8 mouse cellular contexts compared by ENCODE assay signal in the genomic region with DNA sequence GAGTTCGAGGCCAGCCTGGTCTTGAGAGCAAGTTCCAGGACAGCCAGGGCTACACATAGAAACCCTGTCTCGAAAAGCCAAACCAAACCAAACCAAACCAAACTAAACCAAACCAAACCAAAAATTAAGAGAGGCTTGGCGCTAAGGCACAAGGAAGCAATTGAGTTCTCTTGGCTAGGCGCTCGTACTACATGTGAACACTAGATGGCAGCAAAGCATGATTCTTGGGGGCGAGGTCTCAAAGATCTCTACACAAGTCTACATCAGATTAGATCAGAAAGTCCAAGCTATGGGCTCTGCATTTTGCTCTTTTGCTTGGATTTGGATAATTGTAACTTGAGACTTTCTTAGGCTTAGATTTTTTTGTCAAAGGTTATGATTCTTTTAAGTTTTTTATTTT. TPM values are rescaled to one million over a fixed set of nuclear protein-coding genes. Genes with fewer than 3 reads are reported as not detected.
A peak's percentile ranks its signal among the peaks of the same experiment; 100 is the strongest.
DNase-seq lines count a peak whose midpoint lies in the region; ATAC-seq lines count a peak whose summit lies in the region.

No protein-coding gene starts in this region.

- no peak overlapping the region for H3K4me3 ChIP-seq in embryonic facial prominence, embryonic 10.5 days
- H3K4me3 ChIP-seq in hindbrain, embryonic 15.5 days = no peak overlapping the region
- no peak overlapping the region for H3K4me3 ChIP-seq in midbrain, embryonic 16.5 days (ENCODE audit: low read depth, low read length)

- H3K4me2 ChIP-seq in hindbrain, embryonic 15.5 days = no peak overlapping the region
- no peak overlapping the region for H3K4me2 ChIP-seq in midbrain, embryonic 16.5 days (ENCODE audit: low read length)

- no peak overlapping the region for H3K27ac ChIP-seq in embryonic facial prominence, embryonic 10.5 days (replicated peaks)
- no peak overlapping the region for H3K27ac ChIP-seq in hindbrain, embryonic 15.5 days (replicated peaks)
- no peak overlapping the region for H3K27ac ChIP-seq in midbrain, embryonic 16.5 days (ENCODE audit: low read length)

- H3K9me3 ChIP-seq in embryonic facial prominence, embryonic 10.5 days = no peaks in the 10 kb centered on the region
- H3K9me3 ChIP-seq in hindbrain, embryonic 15.5 days = no peaks in the 10 kb centered on the region
- H3K9me3 ChIP-seq in midbrain, embryonic 16.5 days (replicated peaks; ENCODE audit: control insufficient read depth, low read length, poor library complexity, severe bottlenecking) = no peaks in the 10 kb centered on the region

- DNase-seq in heart, adult 18-20 months = peak; percentile 74 to 86
- no peak for DNase-seq in heart, postnatal 25 days (ENCODE audit: low spot score)
- DNase-seq in adrenal gland, adult 8-10 months = peak; percentile 48
- peak; percentile 74 for DNase-seq in embryonic facial prominence, embryonic 10.5 days (ENCODE audit: low spot score)
- DNase-seq in left cerebral cortex, adult 8-10 months (ENCODE audit: low spot score in 2 of 2) = peak; percentile 38 to 44
- DNase-seq in spleen, postnatal 4 days (ENCODE audit: low spot score in 2 of 2) = peak; percentile 72 to 83

- peaks cover 19% of the 10 kb centered on the region for H3K36me3 ChIP-seq in embryonic facial prominence, embryonic 10.5 days (replicated peaks)
- H3K36me3 ChIP-seq in hindbrain, embryonic 15.5 days = peaks cover 13% of the 10 kb centered on the region
- peaks cover 12% of the 10 kb centered on the region for H3K36me3 ChIP-seq in midbrain, embryonic 16.5 days (ENCODE audit: control insufficient read depth, insufficient read depth, low read length)

- WGBS in embryonic facial prominence, embryonic 10.5 days = 8% methylated on average over 6 of the region's 6 CpGs
- 6% methylated on average over 6 of the region's 6 CpGs for WGBS in hindbrain, embryonic 15.5 days
- 5% methylated on average over 6 of the region's 6 CpGs for WGBS in midbrain, embryonic 16.5 days

- intact Hi-C loops in heart, postnatal 25 days (cut with DNase I) = loop anchor here (5.0 kb wide), 1 partner anchor 248 kb away; no protein-coding TSS in a partner anchor

- no peaks in the 10 kb centered on the region for H3K4me1 ChIP-seq in embryonic facial prominence, embryonic 10.5 days
- H3K4me1 ChIP-seq in hindbrain, embryonic 15.5 days (replicated peaks) = no peaks in the 10 kb centered on the region
- H3K4me1 ChIP-seq in midbrain, embryonic 16.5 days (ENCODE audit: control insufficient read depth, insufficient read depth, low read length) = no peaks in the 10 kb centered on the region

- 0 out of 2 replicates have a peak, but pooled peaks have one; percentile 48 for ATAC-seq in hindbrain, embryonic 15.5 days (ENCODE audit: low FRiP score, low read depth)
- ATAC-seq in midbrain, embryonic 16.5 days = peak; percentile 62; the same call in 1 of the 2 replicates

- H3K9ac ChIP-seq in hindbrain, embryonic 15.5 days = no peak overlapping the region
- no peak overlapping the region for H3K9ac ChIP-seq in midbrain, embryonic 16.5 days (ENCODE audit: low read depth, low read length)

- H3K27me3 ChIP-seq in embryonic facial prominence, embryonic 10.5 days (replicated peaks; ENCODE audit: low read depth, poor library complexity, severe bottlenecking) = no peaks in the 10 kb centered on the region
- H3K27me3 ChIP-seq in hindbrain, embryonic 15.5 days = no peaks in the 10 kb centered on the region
- no peaks in the 10 kb centered on the region for H3K27me3 ChIP-seq in midbrain, embryonic 16.5 days (ENCODE audit: control insufficient read depth, insufficient read depth, low read depth, low read length)

RNA-seq across cellular contexts. Expression of a gene that starts 13.8 kb away (rescaled TPM):
- 1 to 10 TPM; 4.0 to 4.9 TPM for total RNA-seq in heart, adult 18-20 months (2021)
- total RNA-seq in heart, postnatal 25 days (2021) = 1 to 10 TPM; 5.3 TPM
- 1 to 10 TPM; 6.2 to 9.0 (median 8.1) TPM for total RNA-seq in adrenal gland, adult 8-10 months (2022)
- 5.3 and 5.8 TPM in 2 replicates for polyA plus RNA-seq in embryonic facial prominence, embryonic 10.5 days (2016; fragmentation: Nextera tagmentation; extraction: Ambion mirVana)
- 0.65 and 0.67 TPM in 2 replicates for polyA plus RNA-seq in hindbrain, embryonic 15.5 days (2015; fragmentation: Nextera tagmentation; extraction: Ambion mirVana)
- 1 to 10 TPM; 1.4 to 2.5 (median 1.6) TPM for total RNA-seq in left cerebral cortex, adult 8-10 months (2022)
- polyA plus RNA-seq in midbrain, embryonic 16.5 days (2015; fragmentation: Nextera tagmentation; extraction: Ambion mirVana) = 0.90 and 1.0 TPM in 2 replicates

RNA-seq across cellular contexts. Expression of a gene that starts 17.8 kb away (rescaled TPM):
- total RNA-seq in heart, adult 18-20 months (2021) = 10 to 100 TPM; 68.7 to 71.3 TPM
- 10 to 100 TPM; 62.4 to 64.9 TPM for total RNA-seq in heart, postnatal 25 days (2021)
- total RNA-seq in adrenal gland, adult 8-10 months (2022) = 10 to 100 TPM; 63.2 to 79.3 (median 71.1) TPM
- polyA plus RNA-seq in embryonic facial prominence, embryonic 10.5 days (2016; fragmentation: Nextera tagmentation; extraction: Ambion mirVana) = 159 and 162 TPM in 2 replicates
- 68.5 and 70.1 TPM in 2 replicates for polyA plus RNA-seq in hindbrain, embryonic 15.5 days (2015; fragmentation: Nextera tagmentation; extraction: Ambion mirVana)
- total RNA-seq in left cerebral cortex, adult 8-10 months (2022) = 10 to 100 TPM; 25.7 to 26.7 (median 26.5) TPM
- 61.0 and 69.5 TPM in 2 replicates for polyA plus RNA-seq in midbrain, embryonic 16.5 days (2015; fragmentation: Nextera tagmentation; extraction: Ambion mirVana)

RNA-seq across cellular contexts. Expression of a gene that starts 17.9 kb away (rescaled TPM):
- total RNA-seq in heart, adult 18-20 months (2021) = 10 to 100 TPM; 27.3 to 27.8 TPM
- 10 to 100 TPM; 27.6 to 30.4 TPM for total RNA-seq in heart, postnatal 25 days (2021)
- total RNA-seq in adrenal gland, adult 8-10 months (2022) = 100 to 1,000 TPM; 116 to 172 (median 143) TPM
- polyA plus RNA-seq in embryonic facial prominence, embryonic 10.5 days (2016; fragmentation: Nextera tagmentation; extraction: Ambion mirVana) = 124 and 129 TPM in 2 replicates
- polyA plus RNA-seq in hindbrain, embryonic 15.5 days (2015; fragmentation: Nextera tagmentation; extraction: Ambion mirVana) = 76.7 and 76.9 TPM in 2 replicates
- 10 to 100 TPM; 76.2 to 82.1 (median 79.1) TPM for total RNA-seq in left cerebral cortex, adult 8-10 months (2022)
- polyA plus RNA-seq in midbrain, embryonic 16.5 days (2015; fragmentation: Nextera tagmentation; extraction: Ambion mirVana) = 68.0 and 78.3 TPM in 2 replicates
